Mouse (Mus musculus): ENCODE results near the gene Art4. TPM values are rescaled to one million over a fixed set of nuclear protein-coding genes. Genes with fewer than 3 reads are reported as not detected.

Art4 gene
- total RNA-seq, 2 experiments from 2014 or later, result not detected

Small RNA genes lying within 50 kb of the gene (microRNA-seq; reads per million reads assigned to microRNA genes)
- not detected for gene Gm44364

Other genes starting within 250 kb of the Art4 start
- gene Plbd1, start 195.8 kb downstream of the Art4 start, total RNA-seq (2021), result 10 to 100 TPM; 15.1 to 20.8 TPM
- gene Gucy2c, start 76.0 kb downstream of the Art4 start, total RNA-seq (2021), result not detected
- gene Hist4h4, start 53.3 kb downstream of the Art4 start, total RNA-seq (2021), result 1 to 10 TPM; 3.7 to 4.9 TPM
- 10 to 100 TPM; 15.3 to 15.4 TPM for gene H2afj, start 49.5 kb downstream of the Art4 start, total RNA-seq (2021)
- under 1 TPM in 1 of 2 experiments, not detected in 1; 0.05 TPM for gene BC049715, start 30.1 kb downstream of the Art4 start, total RNA-seq (2021)
- 10 to 100 TPM; 52.4 to 52.7 TPM for gene Wbp11, start 29.5 kb downstream of the Art4 start, total RNA-seq (2021)
- gene Smco3, start 22.3 kb downstream of the Art4 start, total RNA-seq (2021), result under 1 TPM; 0.21 to 0.28 TPM
- gene Mgp, start 18.1 kb upstream of the Art4 start, total RNA-seq (2021), result 10 to 100 TPM; 51.3 to 68.0 TPM
- not detected for gene Erp27, start 64.4 kb upstream of the Art4 start, total RNA-seq (2021)
- not detected for gene Pde6h, start 66.1 kb upstream of the Art4 start, total RNA-seq (2021)
- 10 to 100 TPM in 1 of 2 experiments, 1 to 10 TPM in 1; 5.8 to 10.9 TPM for gene Arhgdib, start 84.2 kb upstream of the Art4 start, total RNA-seq (2021)

All from gastrocnemius, adult 18-20 months (tissue).